Mouse (Mus musculus) limb, embryonic 13.5 days (tissue): ENCODE measurements around the gene Lpp. TPM values are rescaled to one million over a fixed set of nuclear protein-coding genes. Genes with fewer than 3 reads are reported as not detected.

ENCODE experiments used
- ATAC-seq: fragments of 200-750 bp; cut with Nextera tagmentation; 2 replicates; pipeline ENCODE4 v1.8.0; 2017; ENCODE audit warnings: low read depth, moderate number of reproducible peaks, moderate TSS enrichment; ENCODE audit not compliant: low FRiP score
- H3K27ac ChIP-seq: fragments of 300-500 bp; sonication (generic); 2 replicates; pipeline ENCODE4 v1.5.1; 2015; ENCODE audit warnings: inconsistent platforms, mild to moderate bottlenecking, moderate library complexity
- H3K27me3 ChIP-seq: fragments of 300-500 bp; sonication (generic); 2 replicates; pipeline ENCODE4 v1.6.1; 2015; ENCODE audit warnings: mild to moderate bottlenecking, inconsistent platforms
- H3K36me3 ChIP-seq: fragments of 300-500 bp; sonication (generic); 2 replicates; pipeline ENCODE4 v1.6.1; 2015; ENCODE audit warnings: inconsistent platforms, mild to moderate bottlenecking, moderate library complexity
- H3K4me1 ChIP-seq: fragments of 300-500 bp; sonication (generic); 2 replicates; pipeline ENCODE4 v1.6.1; 2015; ENCODE audit warnings: inconsistent platforms
- H3K4me2 ChIP-seq: fragments of 300-500 bp; sonication (generic); replicated peaks from 2 replicates; pipeline ENCODE4 v1.6.1; 2015; ENCODE audit warnings: inconsistent platforms, mild to moderate bottlenecking, moderate library complexity
- H3K4me3 ChIP-seq: fragments of 300-500 bp; sonication (generic); 2 replicates; pipeline ENCODE4 v1.5.1; 2015; ENCODE audit warnings: moderate library complexity, mild to moderate bottlenecking, inconsistent platforms
- H3K9ac ChIP-seq: fragments of 300-500 bp; sonication (generic); 2 replicates; pipeline ENCODE4 v1.6.1; 2015; ENCODE audit warnings: mild to moderate bottlenecking, inconsistent platforms
- H3K9me3 ChIP-seq: fragments of 300-500 bp; sonication (generic); 2 replicates; pipeline ENCODE4 v1.6.1; 2016; ENCODE audit warnings: inconsistent platforms
- WGBS: fragments of 180-500 bp; shearing (Covaris S2); methylation state at CpG from one replicate; pipeline ENCODE4 v1.1.7; 2015; 5-methylcytosine and 5-hydroxymethylcytosine counted together
- polyA plus RNA-seq: library from polyadenylated mRNA; unstranded; fragments of >200 nt; fragmentation: Nextera tagmentation; extraction: Ambion mirVana; gene quantifications from 2 replicates; pipeline ENCODE4 v1.2.1, GENCODE M21; 2015

Lpp gene
- 52.6 and 56.0 TPM in 2 replicates for polyA plus RNA-seq

DNA sequence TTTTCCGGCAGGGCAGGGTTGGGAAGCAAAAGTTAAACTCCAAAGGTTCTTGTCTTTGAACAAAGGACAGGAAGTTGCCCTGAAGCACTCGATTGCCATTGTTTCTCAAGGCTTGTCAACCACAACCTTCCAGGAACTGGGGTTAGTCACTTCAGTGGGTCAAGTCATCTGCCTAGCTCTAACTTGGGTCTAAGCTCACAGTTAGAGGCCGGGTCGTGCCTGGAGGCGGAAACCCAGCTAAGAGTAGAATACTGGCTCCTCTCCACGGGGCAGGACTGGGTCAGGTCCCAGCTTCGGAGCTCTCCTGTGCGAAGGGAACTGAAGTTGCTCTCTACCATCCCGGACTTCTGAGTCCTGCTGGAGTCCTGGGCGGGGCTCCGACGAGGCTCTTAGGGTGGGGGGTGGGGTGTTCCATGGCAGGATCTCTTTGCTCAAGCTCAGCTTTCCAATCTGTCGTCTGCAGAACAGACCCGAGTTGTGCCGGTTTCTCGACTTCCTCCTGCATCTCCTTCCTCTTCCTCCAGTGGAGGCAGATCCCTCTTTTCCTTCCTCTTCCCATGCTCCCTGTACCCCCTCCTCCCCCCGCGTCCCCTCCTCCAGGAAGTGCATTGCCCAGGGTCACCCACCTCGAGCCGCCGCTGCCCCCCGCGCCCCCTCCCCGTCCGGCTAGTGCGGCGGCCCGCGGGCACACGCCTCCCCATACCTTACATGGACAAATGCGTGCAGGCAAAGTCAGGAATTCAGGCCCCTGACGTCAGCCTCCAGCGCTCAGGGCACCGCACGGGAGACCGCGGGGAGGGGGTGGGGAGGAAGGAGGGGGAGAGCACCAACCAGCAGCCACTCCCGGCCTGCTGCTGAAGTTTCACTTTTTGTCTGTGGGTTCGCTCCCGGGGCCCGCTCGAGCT, at the start of gene Lpp:
Gene Lpp, plus strand, starts transcription at position 857 of the 905 bp plus-strand sequence.
- H3K4me1 ChIP-seq, result peaks cover 38% of the 10 kb centered on the region
- no peaks in the 10 kb centered on the region for H3K27me3 ChIP-seq
- peak within 1 kb of the TSS; percentile 97 for H3K9ac ChIP-seq
- peak within 1 kb of the TSS; percentile 97 for H3K27ac ChIP-seq
- ATAC-seq, result peak; percentile 92
- H3K36me3 ChIP-seq, result no peaks in the 10 kb centered on the region
- H3K4me2 ChIP-seq, result peak within 1 kb of the TSS; percentile 73
- H3K4me3 ChIP-seq, result peak within 1 kb of the TSS; percentile 85
- 1% methylated on average over 42 of the region's 42 CpGs for WGBS
- no peaks in the 10 kb centered on the region for H3K9me3 ChIP-seq

DNA sequence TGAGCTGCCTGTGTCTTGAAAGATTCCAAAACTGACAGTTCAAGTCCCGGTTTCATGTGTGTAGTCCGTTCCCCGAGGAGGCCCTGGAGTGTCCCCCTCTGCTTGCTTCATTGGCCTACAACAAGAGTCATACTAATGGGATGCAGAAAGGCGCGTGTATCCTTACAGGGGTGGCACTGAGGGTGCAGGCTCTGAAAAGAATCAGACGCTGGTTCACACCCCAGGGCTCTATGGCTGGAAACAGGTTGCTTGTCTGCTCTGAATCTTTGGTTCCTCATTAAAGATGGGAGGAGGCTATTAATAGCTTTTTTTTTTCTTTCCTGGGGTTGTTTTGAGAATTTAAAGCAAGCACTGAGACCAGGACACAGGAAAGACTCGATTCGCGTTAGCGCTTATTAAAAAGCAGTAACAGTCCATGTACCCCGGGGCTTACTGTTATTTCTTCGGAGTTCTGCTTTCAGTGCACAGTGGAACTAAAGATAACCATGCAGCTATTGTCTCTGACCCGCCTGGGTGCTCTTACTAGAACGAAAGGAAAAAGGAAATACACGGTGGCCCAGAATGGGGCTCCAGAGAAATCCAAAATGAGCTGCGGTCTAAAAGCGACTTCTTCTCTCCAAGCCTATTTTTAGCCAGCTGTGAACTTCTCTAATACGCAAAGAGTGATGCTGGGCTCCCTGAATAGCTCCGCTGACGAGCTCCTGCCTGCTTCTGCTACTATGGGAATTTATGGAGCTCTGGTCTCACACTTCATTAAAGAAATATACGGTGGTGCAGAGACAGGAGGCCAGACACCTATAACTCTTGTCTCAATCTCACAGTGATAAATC, 45.5 kb upstream of the Lpp start:
- H3K4me2 ChIP-seq, result peak overlapping the region; percentile 54

DNA sequence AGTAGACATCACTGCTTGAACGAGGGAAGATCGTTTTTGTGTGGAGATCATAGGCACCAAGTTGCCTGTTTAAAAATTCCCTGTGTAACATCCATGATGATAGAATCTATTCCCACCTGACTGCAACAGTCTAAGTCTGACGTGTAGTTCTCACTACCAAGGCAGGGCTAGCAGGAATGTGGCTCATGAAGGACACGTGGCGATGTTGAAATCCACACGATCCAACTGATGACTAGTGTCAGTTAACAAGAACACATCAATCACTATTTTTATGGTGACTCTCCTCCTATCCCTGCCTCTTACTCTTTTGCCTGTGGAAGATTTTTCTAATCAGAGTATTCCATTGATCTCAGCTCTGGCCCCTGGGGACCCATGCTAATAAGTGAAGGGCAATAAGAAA, 43.0 kb upstream of the Lpp start:
- no peaks in the 10 kb centered on the region for H3K27me3 ChIP-seq
- WGBS, result 60% methylated on average over 6 of the region's 6 CpGs
- H3K4me3 ChIP-seq, result no peak overlapping the region
- H3K36me3 ChIP-seq, result no peaks in the 10 kb centered on the region
- peaks cover 23% of the 10 kb centered on the region for H3K4me1 ChIP-seq
- no peak overlapping the region for H3K4me2 ChIP-seq
- no peak overlapping the region for H3K27ac ChIP-seq
- ATAC-seq, result no peak
- no peaks in the 10 kb centered on the region for H3K9me3 ChIP-seq
- no peak overlapping the region for H3K9ac ChIP-seq

More for the DNA sequence above, 45.5 kb upstream of the Lpp start:
- Histone ChIP-seq H3K36me3 (no peaks in the 10 kb centered on the region), H3K4me3 (0 out of 2 replicates have a peak overlapping the region, but pooled peaks have one; percentile 16), H3K9me3 (no peaks in the 10 kb centered on the region), H3K27ac (no peak overlapping the region), H3K4me1 (peaks cover 16% of the 10 kb centered on the region), H3K27me3 (no peaks in the 10 kb centered on the region), H3K9ac (peak overlapping the region; percentile 1; the same call in 1 of the 2 replicates)
- 19% methylated on average over 21 of the region's 21 CpGs for WGBS
- 0 out of 2 replicates have a peak, but pooled peaks have one; percentile 28 for ATAC-seq

DNA sequence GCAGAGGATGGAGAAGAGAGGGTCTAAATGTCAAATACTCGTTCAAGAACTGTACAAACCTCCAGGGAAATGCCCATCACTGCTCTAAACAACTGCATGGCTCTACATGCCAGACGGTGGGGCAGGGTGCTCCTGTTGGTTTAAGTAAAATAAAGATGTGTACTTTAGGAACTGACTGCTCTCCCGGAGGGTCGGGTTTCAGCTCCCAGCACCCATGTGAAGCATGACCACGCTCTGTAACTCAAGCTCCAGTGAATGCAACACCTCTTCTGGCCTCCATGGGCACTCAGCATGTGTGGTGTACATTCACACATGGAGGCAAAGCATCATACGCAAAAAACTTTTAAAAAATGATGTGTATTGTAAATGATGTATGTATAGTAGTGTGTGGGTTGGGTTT, 42.6 kb upstream of the Lpp start:
- Histone ChIP-seq H3K27ac (no peak overlapping the region), H3K9me3 (no peaks in the 10 kb centered on the region), H3K9ac (no peak overlapping the region), H3K36me3 (no peaks in the 10 kb centered on the region), H3K4me1 (peaks cover 23% of the 10 kb centered on the region), H3K4me2 (no peak overlapping the region), H3K4me3 (no peak overlapping the region), H3K27me3 (no peaks in the 10 kb centered on the region)
- 66% methylated on average over 6 of the region's 6 CpGs for WGBS
- no peak for ATAC-seq

DNA sequence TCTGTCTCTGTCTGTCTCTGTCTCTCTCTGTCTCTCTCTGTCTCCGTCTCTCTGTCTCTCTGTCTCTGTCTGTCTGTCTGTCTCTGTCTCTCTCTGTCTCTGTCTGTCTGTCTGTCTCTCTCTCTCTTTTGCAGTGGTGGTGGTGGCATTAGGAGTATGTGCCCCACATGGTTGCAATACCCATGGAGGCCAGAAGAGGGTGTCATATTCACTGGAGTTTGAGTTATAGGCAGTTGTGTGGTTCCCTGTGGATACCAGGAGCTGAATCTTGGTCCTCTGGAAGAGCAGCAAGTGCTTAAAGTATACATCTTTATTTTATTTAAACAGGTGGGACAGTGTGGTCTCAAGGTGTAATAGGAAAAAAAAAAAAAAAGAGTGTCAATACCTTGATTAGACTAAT, 41.5 kb upstream of the Lpp start:
- no peaks in the 10 kb centered on the region for H3K27me3 ChIP-seq
- no peak for ATAC-seq
- no peaks in the 10 kb centered on the region for H3K9me3 ChIP-seq
- no peaks in the 10 kb centered on the region for H3K36me3 ChIP-seq
- H3K4me1 ChIP-seq, result peaks cover 23% of the 10 kb centered on the region
- WGBS, result 100% methylated on average over 1 of the region's 1 CpGs
- H3K4me2 ChIP-seq, result no peak overlapping the region
- H3K9ac ChIP-seq, result no peak overlapping the region
- H3K27ac ChIP-seq, result no peak overlapping the region
- no peak overlapping the region for H3K4me3 ChIP-seq

DNA sequence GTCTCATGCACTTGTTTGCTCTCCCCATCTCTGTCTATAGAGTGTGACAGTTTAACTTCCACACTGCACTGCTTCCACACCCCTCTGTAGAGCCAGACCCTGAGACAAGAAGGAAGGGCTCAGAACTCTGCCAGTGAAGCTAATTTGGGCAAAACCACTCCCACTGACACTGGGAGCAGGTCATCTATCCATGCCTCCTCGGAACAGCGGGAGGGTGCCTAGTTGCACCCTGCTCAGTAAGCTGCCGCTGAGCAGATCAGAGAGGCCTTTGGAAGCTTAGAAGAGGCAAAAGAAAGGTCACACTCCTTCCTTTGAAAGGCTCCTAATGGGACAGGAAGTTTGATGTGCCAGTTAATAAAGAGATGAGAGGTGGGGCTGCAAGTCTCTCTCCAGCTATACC, 39.5 kb upstream of the Lpp start:
- Histone ChIP-seq H3K27ac (no peak overlapping the region), H3K4me3 (no peak overlapping the region), H3K36me3 (no peaks in the 10 kb centered on the region), H3K9me3 (no peaks in the 10 kb centered on the region), H3K9ac (no peak overlapping the region), H3K27me3 (no peaks in the 10 kb centered on the region), H3K4me1 (peaks cover 11% of the 10 kb centered on the region; the same call in 1 of the 2 replicates), H3K4me2 (no peak overlapping the region)
- WGBS, result 12% methylated on average over 3 of the region's 3 CpGs
- ATAC-seq, result peak; percentile 15; the same call in 1 of the 2 replicates

DNA sequence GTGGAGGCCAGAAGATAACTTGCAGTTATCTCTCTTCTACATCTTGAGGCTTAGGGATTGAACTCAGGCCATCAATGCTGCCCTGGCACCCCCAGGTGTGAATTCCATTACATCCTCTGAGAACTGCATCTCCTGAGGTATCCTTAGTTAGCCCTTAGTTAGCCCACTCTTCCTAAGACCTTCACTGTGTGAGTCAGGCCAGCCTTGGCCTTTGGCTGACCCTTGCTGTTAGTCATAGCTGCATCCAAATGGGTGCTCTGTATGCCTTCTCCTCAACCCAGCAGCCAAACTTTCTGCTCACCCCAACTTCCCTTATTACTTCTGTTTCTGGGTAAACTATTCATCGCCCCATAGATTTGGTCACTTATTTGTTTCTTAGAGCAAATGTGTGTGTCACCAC, 31.6 kb upstream of the Lpp start:
- Histone ChIP-seq H3K36me3 (no peaks in the 10 kb centered on the region), H3K4me1 (no peaks in the 10 kb centered on the region), H3K9ac (no peak overlapping the region), H3K4me2 (no peak overlapping the region), H3K4me3 (no peak overlapping the region), H3K9me3 (no peaks in the 10 kb centered on the region), H3K27ac (no peak overlapping the region), H3K27me3 (no peaks in the 10 kb centered on the region)
- WGBS, result 90% methylated on average over 1 of the region's 1 CpGs
- ATAC-seq, result no peak

DNA sequence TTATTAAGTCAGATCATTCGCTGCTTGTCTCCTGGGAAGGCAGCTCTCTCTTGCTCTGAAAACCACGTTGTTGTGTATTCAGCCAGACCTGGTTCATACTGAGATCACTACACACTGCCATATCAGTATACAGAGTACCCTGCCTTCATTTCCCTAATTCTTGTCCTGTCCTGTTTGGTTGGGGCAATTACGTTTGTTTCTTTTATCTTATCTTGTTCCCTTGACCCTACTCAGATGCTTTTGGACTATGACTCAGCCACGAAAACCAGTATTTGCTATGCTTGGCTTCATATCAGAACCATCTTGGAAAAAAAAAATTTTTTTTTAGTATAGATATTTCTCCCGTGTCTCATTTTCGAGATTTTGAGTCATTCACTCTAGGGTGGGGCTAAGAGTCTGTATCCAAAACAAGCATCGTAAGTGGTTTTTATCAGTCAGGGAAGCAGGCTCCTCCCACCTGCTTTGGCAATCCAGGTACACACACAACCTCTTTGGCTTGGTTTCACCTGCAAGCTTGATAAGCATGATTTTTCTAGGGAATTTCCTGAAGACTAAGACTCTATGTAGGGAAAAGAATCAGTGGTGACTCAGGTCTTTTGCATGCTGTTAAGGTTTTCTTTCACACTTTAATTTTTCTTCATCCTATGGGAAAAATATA, 29.1 kb upstream of the Lpp start:
- no peaks in the 10 kb centered on the region for H3K36me3 ChIP-seq
- no peak overlapping the region for H3K27ac ChIP-seq
- no peaks in the 10 kb centered on the region for H3K9me3 ChIP-seq
- H3K4me1 ChIP-seq, result peaks cover 13% of the 10 kb centered on the region
- H3K9ac ChIP-seq, result no peak overlapping the region
- 82% methylated on average over 7 of the region's 7 CpGs for WGBS
- ATAC-seq, result no peak
- no peaks in the 10 kb centered on the region for H3K27me3 ChIP-seq
- H3K4me3 ChIP-seq, result no peak overlapping the region
- no peak overlapping the region for H3K4me2 ChIP-seq

DNA sequence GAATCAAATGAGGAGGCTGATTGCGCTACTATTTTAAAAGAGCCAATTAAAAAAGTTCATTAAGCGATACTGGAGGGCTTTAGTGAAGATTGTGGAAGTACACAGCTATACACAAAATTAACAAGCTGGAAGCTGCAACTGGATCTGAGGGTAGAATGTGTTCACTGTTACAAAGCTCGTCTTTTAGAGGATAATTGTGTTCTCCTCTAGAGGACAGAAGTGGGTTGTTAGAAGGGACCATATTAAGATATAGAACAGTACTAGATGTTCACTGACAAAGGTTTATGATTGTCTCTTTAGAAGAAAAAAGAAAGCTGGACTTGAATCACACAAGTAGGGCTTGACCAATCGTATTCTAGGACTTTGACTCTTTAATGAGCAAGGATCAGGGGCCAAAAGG, 27.4 kb upstream of the Lpp start:
- WGBS, result 73% methylated on average over 4 of the region's 4 CpGs
- Histone ChIP-seq H3K27ac (no peak overlapping the region), H3K4me2 (no peak overlapping the region), H3K27me3 (no peaks in the 10 kb centered on the region), H3K4me3 (no peak overlapping the region), H3K4me1 (peaks cover 13% of the 10 kb centered on the region), H3K9ac (no peak overlapping the region), H3K9me3 (no peaks in the 10 kb centered on the region), H3K36me3 (no peaks in the 10 kb centered on the region)
- ATAC-seq, result no peak

DNA sequence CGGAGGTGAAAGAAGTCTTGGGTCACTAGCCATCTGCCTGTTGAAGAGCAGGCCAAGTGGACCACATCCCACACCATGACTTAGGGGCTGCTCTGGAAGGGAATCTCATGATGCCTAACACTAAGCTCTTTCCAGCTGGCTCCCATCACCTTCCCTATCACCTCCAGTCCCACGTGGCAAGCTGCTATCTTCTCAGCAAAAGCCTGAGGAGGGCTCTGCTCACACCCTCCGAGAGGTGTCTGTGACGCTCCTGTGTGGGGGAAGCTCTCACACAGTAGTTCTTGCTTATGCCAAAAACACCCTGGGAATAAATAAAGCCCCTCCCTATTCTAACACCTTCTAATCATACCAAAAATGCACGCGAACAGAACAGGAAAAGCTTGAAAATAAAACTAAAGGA, 26.2 kb upstream of the Lpp start:
- Histone ChIP-seq H3K27me3 (no peaks in the 10 kb centered on the region), H3K9me3 (0 out of 2 replicates have a peak, but pooled peaks cover 3% of the 10 kb centered on the region), H3K4me1 (peaks cover 13% of the 10 kb centered on the region), H3K27ac (no peak overlapping the region), H3K9ac (no peak overlapping the region), H3K4me2 (no peak overlapping the region), H3K36me3 (no peaks in the 10 kb centered on the region), H3K4me3 (no peak overlapping the region)
- peak; percentile 32; the same call in 1 of the 2 replicates for ATAC-seq
- WGBS, result 46% methylated on average over 6 of the region's 6 CpGs

DNA sequence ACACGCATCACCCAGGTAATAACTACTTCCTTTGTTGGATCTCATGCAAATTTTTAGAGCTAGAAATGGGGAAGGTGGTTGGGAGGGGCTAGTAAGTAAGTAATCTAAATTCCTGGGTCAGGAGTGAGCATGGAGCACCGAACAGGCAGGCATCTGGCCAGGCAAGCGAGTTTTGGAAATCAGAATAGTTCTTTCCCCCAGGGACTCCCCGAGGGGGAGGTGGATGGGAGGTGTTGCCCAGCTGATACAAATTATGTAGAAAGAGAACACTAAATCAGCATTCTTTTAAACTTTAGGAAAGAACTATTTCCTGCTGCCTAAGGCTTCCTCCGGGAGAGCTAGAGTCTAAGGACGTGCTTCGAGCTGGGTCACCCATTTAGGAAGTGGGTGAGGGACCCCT, 25.8 kb upstream of the Lpp start:
- peak; percentile 19; the same call in 1 of the 2 replicates for ATAC-seq
- no peaks in the 10 kb centered on the region for H3K27me3 ChIP-seq
- H3K4me2 ChIP-seq, result peak overlapping the region; percentile 21; the same call in 1 of the 2 replicates
- 16% methylated on average over 7 of the region's 7 CpGs for WGBS
- H3K4me1 ChIP-seq, result peaks cover 13% of the 10 kb centered on the region
- no peak overlapping the region for H3K27ac ChIP-seq
- H3K9ac ChIP-seq, result no peak overlapping the region
- H3K4me3 ChIP-seq, result no peak overlapping the region
- H3K9me3 ChIP-seq, result 0 out of 2 replicates have a peak, but pooled peaks cover 3% of the 10 kb centered on the region
- no peaks in the 10 kb centered on the region for H3K36me3 ChIP-seq
